Mouse (Mus musculus): ENCODE measurements around the gene Marco. TPM values are rescaled to one million over a fixed set of nuclear protein-coding genes. Genes with fewer than 3 reads are reported as not detected.

Gene Marco
- polyA plus RNA-seq, 1 experiment from 2014 or later = 0.37 TPM

Other genes starting within 250 kb of the Marco start
- gene Steap3, start 232.3 kb downstream of the Marco start, polyA plus RNA-seq (2014; fragmentation: Nextera tagmentation; extraction: Ambion mirVana) = 3.4 and 3.8 TPM in 2 replicates
- 0.57 and 1.1 TPM in 2 replicates for gene C1ql2, start 164.4 kb downstream of the Marco start, polyA plus RNA-seq (2014; fragmentation: Nextera tagmentation; extraction: Ambion mirVana)
- 5.2 and 6.9 TPM in 2 replicates for gene En1, start 97.4 kb upstream of the Marco start, polyA plus RNA-seq (2014; fragmentation: Nextera tagmentation; extraction: Ambion mirVana)